Mouse (Mus musculus) cerebellum, adult 8-10 months (tissue): ENCODE data around the gene Cnr2.

Source experiments
- DNase-seq: peaks from one replicate; pipeline ENCODE4 v3.0.0; 2022

Gene Cnr2

GRCm38 (mm10) chr4:135967086-135967760 is 72.0 kb downstream of the Cnr2 start:
- no peak for DNase-seq

GRCm38 (mm10) chr4:135968271-135968869 is 73.2 kb downstream of the Cnr2 start:
- no peak for DNase-seq

- peak; percentile 26 for DNase-seq
Observed at GRCm38 (mm10) chr4:135969070-135969750, 74.0 kb downstream of the Cnr2 start.
